Mouse (Mus musculus): Measurements from ENCODE around the gene Klhl2. TPM values are rescaled to one million over a fixed set of nuclear protein-coding genes. Genes with fewer than 3 reads are reported as not detected.

Klhl2 gene
- 100 to 1,000 TPM; 266 to 309 TPM for total RNA-seq (2021)

GRCm38 (mm10) chr8:64849897-64850541 lies at the start of gene Klhl2:
Klhl2 (minus strand) TSS chr8:64850017.
- DNase-seq (ENCODE audit: extremely low spot score in 1 of 2, low spot score in 1 of 2): peak; percentile 63 to 68

GRCm38 (mm10) chr8:64898710-64899109 lies 48.9 kb upstream of the Klhl2 start:
- no peak for DNase-seq (ENCODE audit: extremely low spot score in 1 of 2, low spot score in 1 of 2)

- DNase-seq (ENCODE audit: extremely low spot score in 1 of 2, low spot score in 1 of 2): no peak
Observed at GRCm38 (mm10) chr8:64896731-64897130, 46.9 kb upstream of the Klhl2 start.

- peak in 1 of 2 experiments; percentile 13 for DNase-seq (ENCODE audit: extremely low spot score in 1 of 2, low spot score in 1 of 2)
Observed at GRCm38 (mm10) chr8:64880619-64881200, 30.9 kb upstream of the Klhl2 start.

- no peak for DNase-seq (ENCODE audit: extremely low spot score in 1 of 2, low spot score in 1 of 2)
Observed at GRCm38 (mm10) chr8:64877630-64878312, 28.0 kb upstream of the Klhl2 start.

- peak in 1 of 2 experiments; percentile 5 for DNase-seq (ENCODE audit: extremely low spot score in 1 of 2, low spot score in 1 of 2)
Observed at GRCm38 (mm10) chr8:64871469-64872165, 21.8 kb upstream of the Klhl2 start.

GRCm38 (mm10) chr8:64870218-64870617 lies 20.4 kb upstream of the Klhl2 start:
- DNase-seq (ENCODE audit: extremely low spot score in 1 of 2, low spot score in 1 of 2): no peak

- peak in 1 of 2 experiments; percentile 41 for DNase-seq (ENCODE audit: extremely low spot score in 1 of 2, low spot score in 1 of 2)
Observed at GRCm38 (mm10) chr8:64849091-64849896, 523 bp downstream of the Klhl2 start.

- no peak for DNase-seq (ENCODE audit: extremely low spot score in 1 of 2, low spot score in 1 of 2)
Observed at GRCm38 (mm10) chr8:64848245-64848785, 1.5 kb downstream of the Klhl2 start.

- peak in 1 of 2 experiments; percentile 4 for DNase-seq (ENCODE audit: extremely low spot score in 1 of 2, low spot score in 1 of 2)
Observed at GRCm38 (mm10) chr8:64847650-64848049, 2.2 kb downstream of the Klhl2 start.

- DNase-seq (ENCODE audit: extremely low spot score in 1 of 2, low spot score in 1 of 2): peak in 1 of 2 experiments; percentile 3
Observed at GRCm38 (mm10) chr8:64847241-64847640, 2.6 kb downstream of the Klhl2 start.

- DNase-seq (ENCODE audit: extremely low spot score in 1 of 2, low spot score in 1 of 2): no peak
Observed at GRCm38 (mm10) chr8:64845314-64845713, 4.5 kb downstream of the Klhl2 start.

GRCm38 (mm10) chr8:64844043-64844481 lies 5.8 kb downstream of the Klhl2 start:
- DNase-seq (ENCODE audit: extremely low spot score in 1 of 2, low spot score in 1 of 2): no peak

GRCm38 (mm10) chr8:64843168-64843567 lies 6.6 kb downstream of the Klhl2 start:
- peak in 1 of 2 experiments; percentile 7 for DNase-seq (ENCODE audit: extremely low spot score in 1 of 2, low spot score in 1 of 2)

GRCm38 (mm10) chr8:64841747-64842406 lies 7.9 kb downstream of the Klhl2 start:
- DNase-seq (ENCODE audit: extremely low spot score in 1 of 2, low spot score in 1 of 2): peak in 1 of 2 experiments; percentile 45

GRCm38 (mm10) chr8:64839628-64840027 lies 10.2 kb downstream of the Klhl2 start:
- DNase-seq (ENCODE audit: extremely low spot score in 1 of 2, low spot score in 1 of 2): no peak

- no peak for DNase-seq (ENCODE audit: extremely low spot score in 1 of 2, low spot score in 1 of 2)
Observed at GRCm38 (mm10) chr8:64835475-64836122, 14.2 kb downstream of the Klhl2 start.

- no peak for DNase-seq (ENCODE audit: extremely low spot score in 1 of 2, low spot score in 1 of 2)
Observed at GRCm38 (mm10) chr8:64834071-64834877, 15.5 kb downstream of the Klhl2 start.
